Mouse (Mus musculus): ENCODE results near the gene Dzip3. TPM values are rescaled to one million over a fixed set of nuclear protein-coding genes. Genes with fewer than 3 reads are reported as not detected.

Gene Dzip3
- polyA plus RNA-seq, 1 experiment from 2014 or later = 3.9 TPM

DNA sequence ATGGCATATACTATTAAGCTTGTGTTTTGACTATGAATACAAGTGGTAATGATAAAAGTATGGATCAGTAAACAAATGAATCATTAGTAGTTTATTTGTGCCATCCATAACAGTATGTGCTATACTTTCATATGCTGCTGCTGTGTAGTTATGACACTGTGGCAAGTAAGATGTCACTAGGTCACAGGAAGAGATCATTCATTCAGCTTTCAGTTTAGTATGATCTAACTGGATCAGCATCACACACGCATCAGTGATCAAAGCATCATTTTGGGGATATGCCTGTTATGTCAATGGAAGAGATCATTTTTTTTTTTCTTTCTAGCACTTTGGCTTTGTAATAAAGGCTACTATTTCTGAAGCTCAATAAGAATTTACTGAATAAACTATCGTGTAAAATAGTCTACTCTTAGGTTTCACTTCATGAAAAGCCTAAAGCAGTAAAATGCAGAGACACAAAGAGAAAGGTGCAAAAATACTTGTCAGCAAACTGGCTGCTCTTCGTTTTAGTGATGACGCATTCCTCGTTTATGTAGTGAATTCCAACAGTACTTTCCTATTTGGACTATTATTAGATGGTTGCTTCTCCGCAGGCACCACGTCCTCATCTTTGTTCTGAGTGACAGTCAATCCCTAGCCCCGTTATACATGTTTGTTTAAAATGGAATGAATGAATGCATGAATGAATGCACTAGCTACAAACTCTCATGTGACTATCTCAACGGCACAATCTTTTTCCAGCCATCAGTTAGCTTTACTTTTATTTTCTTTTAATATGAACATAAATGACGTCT, 1.3 kb downstream of the Dzip3 start:
- Histone ChIP-seq H3K27ac (ENCODE audit: low read length) (peak overlapping the region; percentile 59; the same call in 1 of the 2 replicates), H3K4me2 (ENCODE audit: low read depth, low read length) (peak overlapping the region; percentile 66), H3K9me3 (replicated peaks; ENCODE audit: control insufficient read depth, low read length) (no peaks in the 10 kb centered on the region), H3K27me3 (ENCODE audit: control insufficient read depth, insufficient read depth, low read depth, low read length) (no peaks in the 10 kb centered on the region), H3K4me1 (ENCODE audit: control insufficient read depth, low read depth, low read length) (peaks cover 10% of the 10 kb centered on the region), H3K4me3 (ENCODE audit: low read depth, low read length) (peak overlapping the region; percentile 97), H3K36me3 (ENCODE audit: control insufficient read depth, insufficient read depth) (no peaks in the 10 kb centered on the region), H3K9ac (ENCODE audit: low read depth, low read length) (peak overlapping the region; percentile 97)
- ATAC-seq (ENCODE audit: low read depth) = no peak
- 29% methylated on average over 10 of the region's 10 CpGs for WGBS (ENCODE audit: insufficient replicate concordance)

DNA sequence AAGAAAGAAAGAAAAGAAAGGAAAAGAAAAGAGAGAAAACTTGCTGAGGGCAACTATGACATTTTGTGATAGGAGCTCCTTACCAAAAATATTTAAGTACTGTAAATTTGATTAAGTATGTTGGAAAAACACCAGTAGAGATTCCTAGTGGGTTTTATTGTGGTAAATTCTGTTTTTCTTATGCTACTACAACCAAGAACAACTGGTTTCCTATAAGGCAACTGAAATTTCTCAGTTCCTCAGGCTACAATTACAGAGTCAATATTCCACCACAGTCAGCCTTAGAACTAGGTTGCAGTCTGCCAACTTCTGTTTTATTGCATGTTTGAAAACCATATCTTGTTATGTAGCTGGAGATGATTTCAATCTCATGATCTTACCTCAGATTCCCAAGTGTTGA, 4.3 kb downstream of the Dzip3 start:
- H3K4me3 ChIP-seq (ENCODE audit: low read depth, low read length) = no peak overlapping the region
- no peak for ATAC-seq (ENCODE audit: low read depth)
- no peak overlapping the region for H3K27ac ChIP-seq (ENCODE audit: low read length)
- no peaks in the 10 kb centered on the region for H3K9me3 ChIP-seq (replicated peaks; ENCODE audit: control insufficient read depth, low read length)
- no peak overlapping the region for H3K9ac ChIP-seq (ENCODE audit: low read depth, low read length)
- H3K4me2 ChIP-seq (ENCODE audit: low read depth, low read length) = no peak overlapping the region
- peaks cover 2% of the 10 kb centered on the region for H3K4me1 ChIP-seq (ENCODE audit: control insufficient read depth, low read depth, low read length)
- H3K36me3 ChIP-seq (ENCODE audit: control insufficient read depth, insufficient read depth) = no peaks in the 10 kb centered on the region
- H3K27me3 ChIP-seq (ENCODE audit: control insufficient read depth, insufficient read depth, low read depth, low read length) = no peaks in the 10 kb centered on the region

DNA sequence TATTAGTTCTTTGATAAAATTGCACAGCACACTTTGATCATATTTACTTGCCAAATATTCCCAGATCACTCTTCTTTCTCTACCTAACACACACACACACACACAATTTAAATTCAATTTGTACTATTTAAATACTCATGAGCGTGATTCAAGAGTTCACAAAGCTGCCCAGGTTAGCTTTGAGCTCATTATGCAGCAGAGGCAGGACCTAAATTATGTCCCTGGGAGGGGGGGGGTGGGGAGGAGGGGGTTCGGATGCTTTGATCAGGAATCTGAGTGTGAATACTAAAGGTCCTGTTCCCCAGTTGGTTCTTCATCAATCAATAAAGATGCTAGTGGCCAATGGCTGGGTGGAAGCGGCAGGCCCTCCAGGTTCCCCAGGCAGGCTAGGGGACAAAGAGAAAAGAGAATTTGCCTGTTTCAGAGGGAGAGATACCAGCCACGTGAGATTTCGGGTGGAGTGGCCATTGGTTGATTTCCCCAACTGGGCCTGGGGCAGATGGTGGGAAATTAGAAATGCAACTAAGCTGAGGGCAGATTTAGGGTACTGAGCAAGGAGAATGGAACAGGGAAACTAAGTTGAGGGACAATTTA, 8.8 kb downstream of the Dzip3 start:
- no peak overlapping the region for H3K4me2 ChIP-seq (ENCODE audit: low read depth, low read length)
- H3K27me3 ChIP-seq (ENCODE audit: control insufficient read depth, insufficient read depth, low read depth, low read length) = no peaks in the 10 kb centered on the region
- no peaks in the 10 kb centered on the region for H3K4me1 ChIP-seq (ENCODE audit: control insufficient read depth, low read depth, low read length)
- no peak overlapping the region for H3K9ac ChIP-seq (ENCODE audit: low read depth, low read length)
- no peak overlapping the region for H3K4me3 ChIP-seq (ENCODE audit: low read depth, low read length)
- H3K36me3 ChIP-seq (ENCODE audit: control insufficient read depth, insufficient read depth) = no peaks in the 10 kb centered on the region
- no peak for ATAC-seq (ENCODE audit: low read depth)
- 66% methylated on average over 5 of the region's 5 CpGs for WGBS (ENCODE audit: insufficient replicate concordance)
- no peaks in the 10 kb centered on the region for H3K9me3 ChIP-seq (replicated peaks; ENCODE audit: control insufficient read depth, low read length)
- H3K27ac ChIP-seq (ENCODE audit: low read length) = no peak overlapping the region

DNA sequence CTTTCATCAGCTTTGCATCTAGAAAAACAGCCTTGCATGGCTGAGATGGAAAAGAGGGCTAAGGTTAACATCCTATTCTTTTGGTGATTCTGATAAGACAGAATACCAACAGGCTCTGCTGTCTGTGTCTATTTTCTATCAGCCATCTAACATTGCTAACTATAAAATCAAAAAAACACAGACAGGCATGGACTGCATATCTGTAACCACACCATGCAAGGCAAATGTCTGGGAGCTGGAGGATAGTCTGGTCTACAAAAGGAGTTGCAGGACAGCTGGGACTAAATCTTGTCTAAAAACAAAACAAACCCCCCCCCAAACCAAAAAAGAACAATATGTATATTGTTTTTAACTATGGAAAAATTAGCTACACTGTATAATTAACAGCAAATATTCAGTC, 14.0 kb downstream of the Dzip3 start:
- Histone ChIP-seq H3K27me3 (ENCODE audit: control insufficient read depth, insufficient read depth, low read depth, low read length) (no peaks in the 10 kb centered on the region), H3K4me3 (ENCODE audit: low read depth, low read length) (no peak overlapping the region), H3K27ac (ENCODE audit: low read length) (no peak overlapping the region), H3K9ac (ENCODE audit: low read depth, low read length) (no peak overlapping the region), H3K9me3 (replicated peaks; ENCODE audit: control insufficient read depth, low read length) (no peaks in the 10 kb centered on the region), H3K36me3 (ENCODE audit: control insufficient read depth, insufficient read depth) (peaks cover 6% of the 10 kb centered on the region), H3K4me2 (ENCODE audit: low read depth, low read length) (no peak overlapping the region), H3K4me1 (ENCODE audit: control insufficient read depth, low read depth, low read length) (no peaks in the 10 kb centered on the region)
- ATAC-seq (ENCODE audit: low read depth) = no peak

DNA sequence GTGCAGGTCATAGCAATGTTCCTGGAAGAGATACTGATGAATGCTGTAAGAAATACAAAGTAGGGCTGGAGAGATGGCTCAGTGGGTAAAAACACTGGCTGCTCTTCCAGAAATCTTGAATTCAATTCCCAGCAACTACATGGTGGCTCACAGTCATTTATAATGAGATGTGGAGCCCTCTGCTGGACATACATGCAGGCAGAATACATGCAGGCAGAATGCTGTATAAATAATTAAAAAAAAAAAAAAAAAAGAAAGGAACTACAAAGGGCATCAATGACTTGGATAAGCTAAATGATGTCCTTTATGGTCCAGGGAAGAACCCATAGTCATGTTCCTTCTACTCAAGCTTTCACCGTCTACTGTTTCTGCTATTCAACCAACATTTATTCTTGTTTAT, 20.4 kb downstream of the Dzip3 start:
- H3K27me3 ChIP-seq (ENCODE audit: control insufficient read depth, insufficient read depth, low read depth, low read length) = no peaks in the 10 kb centered on the region
- H3K27ac ChIP-seq (ENCODE audit: low read length) = no peak overlapping the region
- WGBS (ENCODE audit: insufficient replicate concordance) = 100% methylated on average over 1 of the region's 1 CpGs
- no peaks in the 10 kb centered on the region for H3K4me1 ChIP-seq (ENCODE audit: control insufficient read depth, low read depth, low read length)
- H3K9ac ChIP-seq (ENCODE audit: low read depth, low read length) = no peak overlapping the region
- H3K4me2 ChIP-seq (ENCODE audit: low read depth, low read length) = no peak overlapping the region
- H3K36me3 ChIP-seq (ENCODE audit: control insufficient read depth, insufficient read depth) = peaks cover 6% of the 10 kb centered on the region
- H3K4me3 ChIP-seq (ENCODE audit: low read depth, low read length) = no peak overlapping the region
- no peaks in the 10 kb centered on the region for H3K9me3 ChIP-seq (replicated peaks; ENCODE audit: control insufficient read depth, low read length)
- ATAC-seq (ENCODE audit: low read depth) = no peak

DNA sequence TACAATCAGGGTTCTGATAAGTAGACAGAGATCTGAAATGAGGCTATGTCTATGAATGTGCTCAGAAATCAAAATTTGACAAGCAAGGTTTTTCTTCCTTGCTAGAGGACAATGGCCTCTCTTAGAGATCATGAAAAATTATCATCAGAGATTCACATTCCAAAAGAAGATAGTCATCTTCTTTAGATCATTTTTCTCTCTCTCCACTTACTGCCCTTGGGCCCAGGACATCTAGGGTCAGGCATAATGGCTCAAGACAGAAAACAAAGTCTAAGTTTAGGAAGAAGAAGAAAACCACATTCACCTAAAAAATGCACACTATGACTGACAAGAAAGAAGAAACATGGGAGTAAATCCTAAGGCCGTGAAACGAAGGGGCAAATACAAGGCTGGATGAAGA, 21.0 kb downstream of the Dzip3 start:
- no peaks in the 10 kb centered on the region for H3K27me3 ChIP-seq (ENCODE audit: control insufficient read depth, insufficient read depth, low read depth, low read length)
- no peak overlapping the region for H3K9ac ChIP-seq (ENCODE audit: low read depth, low read length)
- no peak overlapping the region for H3K4me2 ChIP-seq (ENCODE audit: low read depth, low read length)
- ATAC-seq (ENCODE audit: low read depth) = no peak
- no peak overlapping the region for H3K27ac ChIP-seq (ENCODE audit: low read length)
- no peak overlapping the region for H3K4me3 ChIP-seq (ENCODE audit: low read depth, low read length)
- WGBS (ENCODE audit: insufficient replicate concordance) = 83% methylated on average over 2 of the region's 2 CpGs
- no peaks in the 10 kb centered on the region for H3K9me3 ChIP-seq (replicated peaks; ENCODE audit: control insufficient read depth, low read length)
- no peaks in the 10 kb centered on the region for H3K4me1 ChIP-seq (ENCODE audit: control insufficient read depth, low read depth, low read length)
- peaks cover 3% of the 10 kb centered on the region; the same call in 1 of the 2 replicates for H3K36me3 ChIP-seq (ENCODE audit: control insufficient read depth, insufficient read depth)

DNA sequence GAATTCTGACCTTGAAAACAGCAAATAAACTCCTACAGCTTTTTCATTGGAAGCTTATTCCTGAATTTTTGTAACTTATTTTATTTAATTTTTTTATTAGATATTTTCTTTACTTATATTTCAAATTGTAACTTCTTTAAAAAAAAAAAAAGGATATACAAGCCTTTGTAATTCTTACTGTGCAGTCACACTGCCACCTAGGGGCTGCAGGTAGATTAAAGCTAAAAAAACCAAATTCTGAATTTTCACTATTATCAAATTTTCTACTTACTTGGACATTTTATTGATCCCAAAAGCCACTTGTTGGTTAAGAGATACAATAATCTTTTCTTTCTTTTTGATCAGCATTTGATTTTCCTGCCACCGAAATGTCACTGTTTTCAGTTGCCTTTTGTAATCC, 52.2 kb downstream of the Dzip3 start:
- H3K4me2 ChIP-seq (ENCODE audit: low read depth, low read length) = no peak overlapping the region
- ATAC-seq (ENCODE audit: low read depth) = no peak
- H3K9ac ChIP-seq (ENCODE audit: low read depth, low read length) = no peak overlapping the region
- no peak overlapping the region for H3K4me3 ChIP-seq (ENCODE audit: low read depth, low read length)
- no peaks in the 10 kb centered on the region for H3K27me3 ChIP-seq (ENCODE audit: control insufficient read depth, insufficient read depth, low read depth, low read length)
- no peaks in the 10 kb centered on the region for H3K4me1 ChIP-seq (ENCODE audit: control insufficient read depth, low read depth, low read length)
- H3K36me3 ChIP-seq (ENCODE audit: control insufficient read depth, insufficient read depth) = no peaks in the 10 kb centered on the region
- no peaks in the 10 kb centered on the region for H3K9me3 ChIP-seq (replicated peaks; ENCODE audit: control insufficient read depth, low read length)
- H3K27ac ChIP-seq (ENCODE audit: low read length) = no peak overlapping the region
- 62% methylated on average over 1 of the region's 1 CpGs for WGBS (ENCODE audit: insufficient replicate concordance)

DNA sequence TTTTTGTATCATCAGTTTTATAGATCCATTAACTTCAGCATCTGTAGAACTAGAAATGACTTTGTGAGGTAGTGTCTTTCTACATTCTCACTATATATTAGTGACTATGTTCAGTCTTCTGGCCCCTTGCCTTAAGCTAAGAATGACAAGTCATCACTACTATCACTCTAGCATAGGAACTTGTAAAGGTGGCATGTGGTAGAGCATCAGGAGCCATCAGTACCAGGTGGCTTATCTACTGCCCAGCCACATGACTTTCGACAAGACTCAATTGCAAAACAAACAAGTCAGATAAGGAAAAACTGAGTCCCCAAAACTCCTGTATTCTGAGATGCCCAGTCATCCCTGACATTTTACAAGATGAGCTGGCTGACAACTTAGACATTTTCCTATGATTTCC, 70.2 kb downstream of the Dzip3 start:
- H3K27ac ChIP-seq (ENCODE audit: low read length) = no peak overlapping the region
- H3K9ac ChIP-seq (ENCODE audit: low read depth, low read length) = no peak overlapping the region
- peak; percentile 75 for ATAC-seq (ENCODE audit: low read depth)
- peaks cover 3% of the 10 kb centered on the region; the same call in 1 of the 2 replicates for H3K36me3 ChIP-seq (ENCODE audit: control insufficient read depth, insufficient read depth)
- 20% methylated on average over 1 of the region's 1 CpGs for WGBS (ENCODE audit: insufficient replicate concordance)
- no peaks in the 10 kb centered on the region for H3K27me3 ChIP-seq (ENCODE audit: control insufficient read depth, insufficient read depth, low read depth, low read length)
- no peaks in the 10 kb centered on the region for H3K9me3 ChIP-seq (replicated peaks; ENCODE audit: control insufficient read depth, low read length)
- H3K4me1 ChIP-seq (ENCODE audit: control insufficient read depth, low read depth, low read length) = no peaks in the 10 kb centered on the region
- H3K4me3 ChIP-seq (ENCODE audit: low read depth, low read length) = no peak overlapping the region
- no peak overlapping the region for H3K4me2 ChIP-seq (ENCODE audit: low read depth, low read length)

DNA sequence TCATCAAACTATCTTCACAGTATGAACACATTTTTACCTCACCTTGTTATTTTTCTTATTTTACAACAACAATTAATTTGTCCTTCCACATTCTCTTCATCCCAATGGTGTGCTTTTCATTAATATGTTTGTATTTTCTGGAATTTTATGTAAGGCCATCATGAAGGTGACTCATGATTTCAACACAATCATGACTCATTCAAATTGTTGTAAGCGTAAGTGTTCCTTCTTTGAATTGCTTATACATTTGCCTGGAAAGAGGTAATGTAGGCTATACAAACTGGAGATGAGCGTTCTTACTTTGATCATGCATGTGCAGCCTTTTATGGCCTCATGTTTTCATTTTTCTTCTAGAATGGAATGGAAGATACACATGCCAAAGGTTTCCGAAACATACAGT, 80.8 kb downstream of the Dzip3 start:
- ATAC-seq (ENCODE audit: low read depth) = no peak
- H3K27ac ChIP-seq (ENCODE audit: low read length) = no peak overlapping the region
- H3K4me1 ChIP-seq (ENCODE audit: control insufficient read depth, low read depth, low read length) = no peaks in the 10 kb centered on the region
- H3K36me3 ChIP-seq (ENCODE audit: control insufficient read depth, insufficient read depth) = no peaks in the 10 kb centered on the region
- H3K4me2 ChIP-seq (ENCODE audit: low read depth, low read length) = no peak overlapping the region
- no peaks in the 10 kb centered on the region for H3K9me3 ChIP-seq (replicated peaks; ENCODE audit: control insufficient read depth, low read length)
- H3K27me3 ChIP-seq (ENCODE audit: control insufficient read depth, insufficient read depth, low read depth, low read length) = no peaks in the 10 kb centered on the region
- H3K4me3 ChIP-seq (ENCODE audit: low read depth, low read length) = no peak overlapping the region
- no peak overlapping the region for H3K9ac ChIP-seq (ENCODE audit: low read depth, low read length)
- WGBS (ENCODE audit: insufficient replicate concordance) = 71% methylated on average over 3 of the region's 3 CpGs

Data from liver, embryonic 16.5 days (tissue).